Mouse (Mus musculus): ENCODE results near the gene Abcd3.
A peak's percentile ranks its signal among the peaks of the same experiment; 100 is the strongest.

Gene Abcd3

GRCm38 (mm10) chr3:121814877-121815548 is at the start of gene Abcd3:
Gene Abcd3 (minus strand): TSS chr3:121815302.
- peak; percentile 97 for DNase-seq

GRCm38 (mm10) chr3:121859142-121859541 is 44.0 kb upstream of the Abcd3 start:
- no peak for DNase-seq

- no peak for DNase-seq
Measured at GRCm38 (mm10) chr3:121856131-121856530, 41.0 kb upstream of the Abcd3 start.

GRCm38 (mm10) chr3:121853781-121854520 is 38.8 kb upstream of the Abcd3 start:
- no peak for DNase-seq

- no peak for DNase-seq
Measured at GRCm38 (mm10) chr3:121852074-121852826, 37.1 kb upstream of the Abcd3 start.

GRCm38 (mm10) chr3:121851006-121851405 is 35.9 kb upstream of the Abcd3 start:
- no peak for DNase-seq

- DNase-seq: no peak
Measured at GRCm38 (mm10) chr3:121850381-121850780, 35.3 kb upstream of the Abcd3 start.

- no peak for DNase-seq
Measured at GRCm38 (mm10) chr3:121847296-121847695, 32.2 kb upstream of the Abcd3 start.

GRCm38 (mm10) chr3:121844658-121845057 is 29.6 kb upstream of the Abcd3 start:
- no peak for DNase-seq

- DNase-seq: no peak
Measured at GRCm38 (mm10) chr3:121844013-121844412, 28.9 kb upstream of the Abcd3 start.

DNA sequence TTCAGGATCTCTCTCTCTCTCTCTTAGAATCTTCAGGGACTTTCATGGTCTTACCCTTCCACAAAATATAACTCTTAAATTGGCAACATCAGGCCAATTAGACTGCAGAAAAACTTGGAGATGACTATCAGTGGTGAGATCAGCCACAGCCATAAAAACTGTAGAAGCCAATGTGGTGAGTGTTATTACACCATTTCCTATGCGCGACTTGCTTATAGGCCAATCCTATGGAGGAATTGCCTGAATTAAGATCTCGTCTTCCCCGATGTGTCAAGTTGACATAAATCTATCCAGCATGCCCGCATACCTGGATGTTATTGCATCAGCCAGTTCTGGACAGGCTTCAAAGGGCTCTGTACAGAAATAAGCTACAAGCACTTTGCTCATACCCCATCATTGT is 28.2 kb upstream of the Abcd3 start:
- no peak for DNase-seq

DNA sequence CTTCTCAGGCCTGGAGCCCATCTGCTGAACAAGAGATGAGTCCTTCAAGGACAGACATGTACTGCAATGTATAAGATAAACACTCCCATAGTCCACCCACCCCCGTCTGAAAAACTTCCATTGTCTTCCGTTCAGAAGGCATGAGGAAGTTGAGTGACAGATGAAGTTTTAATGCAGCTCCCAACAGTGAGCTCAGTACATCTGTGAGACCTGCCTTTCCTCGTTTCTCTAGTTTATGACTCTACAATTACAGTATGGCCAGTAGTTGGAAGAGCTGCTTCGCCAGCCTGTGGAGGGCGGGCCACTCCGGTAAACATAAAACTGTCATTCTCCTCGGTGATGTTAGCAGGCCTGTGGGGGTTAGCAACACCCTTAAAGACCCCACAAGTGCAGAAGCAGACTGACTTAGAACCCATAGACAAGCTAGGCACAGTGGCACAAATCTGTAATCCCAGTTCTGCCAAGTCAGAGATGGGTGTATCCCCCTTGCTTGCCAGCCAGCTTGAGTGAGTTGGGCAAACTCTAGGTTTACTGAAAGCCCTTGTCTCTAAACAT is 27.3 kb upstream of the Abcd3 start:
- no peak for DNase-seq

- no peak for DNase-seq
Measured at GRCm38 (mm10) chr3:121841412-121842014, 26.4 kb upstream of the Abcd3 start.

- DNase-seq: no peak
Measured at GRCm38 (mm10) chr3:121840351-121840750, 25.2 kb upstream of the Abcd3 start.

- DNase-seq: no peak
Measured at GRCm38 (mm10) chr3:121834732-121835131, 19.6 kb upstream of the Abcd3 start.

DNA sequence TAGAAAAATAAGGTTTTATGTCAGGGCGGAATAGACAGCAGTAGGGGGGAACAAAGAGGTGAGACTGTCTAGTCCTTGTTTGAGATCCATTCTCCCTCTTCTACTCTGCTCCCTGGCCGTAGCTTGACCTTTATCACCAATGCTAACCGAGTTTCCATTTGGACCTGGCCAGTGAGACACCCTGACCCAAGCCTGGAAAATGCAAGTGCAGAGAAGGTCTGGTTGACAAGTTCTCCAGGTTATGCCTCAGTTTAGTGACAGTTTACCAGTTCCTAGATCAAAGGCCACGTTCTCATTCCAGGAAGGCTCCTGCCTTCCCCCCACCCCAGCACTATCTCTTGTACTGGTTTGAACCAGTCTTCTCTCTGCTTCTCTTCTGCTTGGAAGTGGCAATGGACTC is 19.1 kb upstream of the Abcd3 start:
- no peak for DNase-seq

DNA sequence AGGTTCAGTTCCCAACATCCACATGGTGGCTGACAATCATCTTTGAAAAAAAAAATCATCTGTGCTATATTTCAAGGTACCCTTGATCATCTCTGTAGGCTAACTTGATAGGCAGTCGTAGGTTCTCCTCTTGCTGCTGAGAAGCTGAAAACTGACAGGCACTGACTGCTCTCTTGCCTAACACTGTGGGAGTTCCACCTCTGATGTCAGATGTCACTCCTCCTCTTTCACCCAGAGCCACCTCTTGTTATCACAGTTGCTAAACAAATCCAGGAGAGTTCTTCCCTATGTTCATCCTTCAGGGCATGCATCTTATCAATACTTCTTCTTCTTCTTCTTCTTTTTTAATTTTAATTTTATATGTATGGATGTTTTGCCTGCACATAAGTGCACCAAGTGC is 10.0 kb upstream of the Abcd3 start:
- DNase-seq: no peak

DNA sequence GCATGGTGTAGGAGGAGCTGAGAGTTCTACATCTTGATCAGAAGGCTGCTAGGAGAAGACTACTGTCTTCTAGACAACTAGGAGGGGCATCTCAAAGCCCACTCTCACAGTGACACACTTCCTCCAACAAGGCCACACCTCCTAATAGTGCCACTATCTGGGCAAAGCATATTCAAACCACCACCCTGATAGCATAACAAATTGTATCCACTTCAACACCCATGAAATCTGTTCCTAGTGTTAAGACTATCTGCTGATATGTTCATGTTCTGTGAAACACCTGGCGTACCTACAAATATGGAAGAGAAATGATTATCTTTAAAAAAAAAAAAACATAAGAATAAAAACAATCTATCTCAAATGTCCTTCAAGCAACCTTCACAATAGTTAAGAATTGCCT is 9.2 kb upstream of the Abcd3 start:
- no peak for DNase-seq

DNA sequence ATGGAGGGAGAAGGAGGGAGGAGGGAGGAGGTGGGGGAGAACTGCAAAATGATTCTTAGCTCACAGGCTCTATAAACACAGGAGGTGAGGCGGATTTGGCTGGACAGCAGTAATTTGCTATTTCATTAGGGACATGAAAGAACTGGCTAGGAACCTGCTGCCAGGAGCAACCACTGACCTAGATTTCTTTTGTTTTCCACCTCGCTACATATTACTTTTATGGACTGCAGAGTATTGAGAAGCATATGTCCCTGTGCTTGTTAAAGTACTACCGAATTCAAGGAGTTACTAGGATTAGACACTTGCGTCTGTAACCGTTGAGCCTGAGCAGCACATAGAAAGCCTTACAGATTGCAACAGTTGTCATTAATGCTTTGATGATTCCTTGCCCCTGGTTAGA is 7.5 kb upstream of the Abcd3 start:
- DNase-seq: no peak

DNA sequence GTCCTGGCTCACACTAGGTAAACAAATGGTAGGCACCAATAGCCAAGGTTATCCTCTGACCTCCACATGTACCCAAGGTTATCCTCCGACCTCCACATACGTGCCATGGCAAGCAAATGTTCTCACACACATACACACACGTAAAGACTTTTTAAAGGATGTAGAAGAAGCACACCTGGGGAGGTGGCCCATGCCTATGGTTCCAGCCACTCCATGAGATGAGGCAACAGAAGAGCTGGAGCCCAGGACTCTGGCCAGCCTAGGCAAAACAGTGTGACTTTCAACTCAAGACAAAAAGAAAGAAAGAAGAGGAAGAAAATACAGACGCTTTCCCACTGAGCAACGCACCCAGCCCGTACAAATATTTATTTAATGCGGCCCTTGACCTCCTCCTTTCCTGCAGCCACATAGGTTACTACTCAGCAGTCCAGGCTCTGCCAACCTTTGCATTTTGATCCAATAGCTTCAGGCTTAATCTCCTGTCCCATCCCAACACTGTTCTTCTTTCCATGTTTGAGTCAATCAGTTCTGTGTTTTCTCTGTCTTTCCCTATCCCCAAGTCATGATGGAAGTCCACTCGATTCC is 6.5 kb upstream of the Abcd3 start:
- no peak for DNase-seq

GRCm38 (mm10) chr3:121819693-121820200 is 4.6 kb upstream of the Abcd3 start:
- DNase-seq: no peak

GRCm38 (mm10) chr3:121818736-121819396 is 3.8 kb upstream of the Abcd3 start:
- DNase-seq: no peak
